Mouse (Mus musculus): Measurements from ENCODE around the gene Hexim1. TPM values are rescaled to one million over a fixed set of nuclear protein-coding genes. Genes with fewer than 3 reads are reported as not detected.

The Hexim1 gene
- polyA plus RNA-seq, 1 experiment from 2014 or later: 2.8 TPM

- Histone ChIP-seq H3K36me3 (peaks cover 6% of the 10 kb centered on the region; the same call in 1 of the 2 replicates), H3K9me3 (no peaks in the 10 kb centered on the region), H3K4me1 (peaks cover 22% of the 10 kb centered on the region), H3K4me3 (peak overlapping the region; percentile 59), H3K27ac (peak overlapping the region; percentile 72), H3K27me3 (ENCODE audit: insufficient read depth, poor library complexity, severe bottlenecking) (peaks cover 63% of the 10 kb centered on the region)
- DNase-seq (ENCODE audit: low spot score): peak; percentile 84
- WGBS: 1% methylated on average over 43 of the region's 43 CpGs
These were observed 35.5 kb upstream of the Hexim1 start for GRCm38 (mm10) chr11:103080323-103081091.

- peaks cover 62% of the 10 kb centered on the region for H3K27me3 ChIP-seq (ENCODE audit: insufficient read depth, poor library complexity, severe bottlenecking)
- H3K27ac ChIP-seq: no peak overlapping the region
- DNase-seq (ENCODE audit: low spot score): no peak
- H3K4me3 ChIP-seq: no peak overlapping the region
- WGBS: 61% methylated on average over 6 of the region's 6 CpGs
- peaks cover 6% of the 10 kb centered on the region; the same call in 1 of the 2 replicates for H3K36me3 ChIP-seq
- peaks cover 22% of the 10 kb centered on the region for H3K4me1 ChIP-seq
- no peaks in the 10 kb centered on the region for H3K9me3 ChIP-seq
These were observed 34.4 kb upstream of the Hexim1 start for GRCm38 (mm10) chr11:103081631-103082030.

- Histone ChIP-seq H3K4me3 (no peak overlapping the region), H3K36me3 (no peaks in the 10 kb centered on the region), H3K9me3 (no peaks in the 10 kb centered on the region), H3K27me3 (ENCODE audit: insufficient read depth, poor library complexity, severe bottlenecking) (no peaks in the 10 kb centered on the region), H3K27ac (no peak overlapping the region), H3K4me1 (peaks cover 43% of the 10 kb centered on the region)
- DNase-seq (ENCODE audit: low spot score): no peak
- 81% methylated on average over 7 of the region's 7 CpGs for WGBS
These were observed 22.7 kb upstream of the Hexim1 start for GRCm38 (mm10) chr11:103093306-103093705.

GRCm38 (mm10) chr11:103093862-103094833 lies 21.9 kb upstream of the Hexim1 start:
- Histone ChIP-seq H3K27me3 (ENCODE audit: insufficient read depth, poor library complexity, severe bottlenecking) (peaks cover 3% of the 10 kb centered on the region; the same call in 1 of the 2 replicates), H3K9me3 (no peaks in the 10 kb centered on the region), H3K4me1 (peaks cover 52% of the 10 kb centered on the region), H3K4me3 (no peak overlapping the region), H3K27ac (peak overlapping the region; percentile 77), H3K36me3 (no peaks in the 10 kb centered on the region)
- no peak for DNase-seq (ENCODE audit: low spot score)
- WGBS: 59% methylated on average over 20 of the region's 20 CpGs

GRCm38 (mm10) chr11:103095107-103095670 lies 20.8 kb upstream of the Hexim1 start:
- H3K4me1 ChIP-seq: peaks cover 58% of the 10 kb centered on the region
- H3K4me3 ChIP-seq: no peak overlapping the region
- H3K36me3 ChIP-seq: no peaks in the 10 kb centered on the region
- H3K27ac ChIP-seq: peak overlapping the region; percentile 77; the same call in 1 of the 2 replicates
- no peaks in the 10 kb centered on the region for H3K9me3 ChIP-seq
- 72% methylated on average over 9 of the region's 9 CpGs for WGBS
- peaks cover 13% of the 10 kb centered on the region for H3K27me3 ChIP-seq (ENCODE audit: insufficient read depth, poor library complexity, severe bottlenecking)
- DNase-seq (ENCODE audit: low spot score): no peak

GRCm38 (mm10) chr11:103095801-103096200 lies 20.2 kb upstream of the Hexim1 start:
- Histone ChIP-seq H3K27ac (no peak overlapping the region), H3K27me3 (ENCODE audit: insufficient read depth, poor library complexity, severe bottlenecking) (peaks cover 20% of the 10 kb centered on the region), H3K4me1 (peaks cover 59% of the 10 kb centered on the region)

GRCm38 (mm10) chr11:103096979-103097894 lies 18.8 kb upstream of the Hexim1 start:
- Histone ChIP-seq H3K4me3 (peak overlapping the region; percentile 52), H3K27ac (peak overlapping the region; percentile 82), H3K9me3 (no peaks in the 10 kb centered on the region), H3K36me3 (no peaks in the 10 kb centered on the region), H3K27me3 (ENCODE audit: insufficient read depth, poor library complexity, severe bottlenecking) (peaks cover 25% of the 10 kb centered on the region), H3K4me1 (peaks cover 73% of the 10 kb centered on the region)
- 11% methylated on average over 22 of the region's 22 CpGs for WGBS
- no peak for DNase-seq (ENCODE audit: low spot score)

More at GRCm38 (mm10) chr11:103095801-103096200, 20.2 kb upstream of the Hexim1 start:
- WGBS: 81% methylated on average over 6 of the region's 6 CpGs
- no peak for DNase-seq (ENCODE audit: low spot score)
- Histone ChIP-seq H3K9me3 (no peaks in the 10 kb centered on the region), H3K36me3 (no peaks in the 10 kb centered on the region), H3K4me3 (no peak overlapping the region)

GRCm38 (mm10) chr11:103098531-103099190 lies 17.4 kb upstream of the Hexim1 start:
- no peaks in the 10 kb centered on the region for H3K36me3 ChIP-seq
- WGBS: 66% methylated on average over 11 of the region's 11 CpGs

GRCm38 (mm10) chr11:103099352-103099940 lies 16.6 kb upstream of the Hexim1 start:
- Histone ChIP-seq H3K27ac (0 out of 2 replicates have a peak overlapping the region, but pooled peaks have one; percentile 7), H3K36me3 (no peaks in the 10 kb centered on the region), H3K9me3 (no peaks in the 10 kb centered on the region), H3K27me3 (ENCODE audit: insufficient read depth, poor library complexity, severe bottlenecking) (peaks cover 35% of the 10 kb centered on the region), H3K4me3 (no peak overlapping the region), H3K4me1 (peaks cover 77% of the 10 kb centered on the region)
- DNase-seq (ENCODE audit: low spot score): no peak
- 53% methylated on average over 12 of the region's 12 CpGs for WGBS

More at GRCm38 (mm10) chr11:103098531-103099190, 17.4 kb upstream of the Hexim1 start:
- Histone ChIP-seq H3K27ac (peak overlapping the region; percentile 30; the same call in 1 of the 2 replicates), H3K4me1 (peaks cover 79% of the 10 kb centered on the region), H3K27me3 (ENCODE audit: insufficient read depth, poor library complexity, severe bottlenecking) (peaks cover 27% of the 10 kb centered on the region), H3K9me3 (no peaks in the 10 kb centered on the region), H3K4me3 (no peak overlapping the region)
- DNase-seq (ENCODE audit: low spot score): no peak

GRCm38 (mm10) chr11:103100361-103100760 lies 15.7 kb upstream of the Hexim1 start:
- H3K9me3 ChIP-seq: no peaks in the 10 kb centered on the region
- peaks cover 44% of the 10 kb centered on the region for H3K27me3 ChIP-seq (ENCODE audit: insufficient read depth, poor library complexity, severe bottlenecking)
- DNase-seq (ENCODE audit: low spot score): no peak
- peaks cover 76% of the 10 kb centered on the region for H3K4me1 ChIP-seq
- no peak overlapping the region for H3K27ac ChIP-seq
- WGBS: 74% methylated on average over 8 of the region's 8 CpGs
- H3K4me3 ChIP-seq: no peak overlapping the region
- H3K36me3 ChIP-seq: no peaks in the 10 kb centered on the region

GRCm38 (mm10) chr11:103101481-103101865 lies 14.6 kb upstream of the Hexim1 start, which contains the start of the genes Plcd3 and Acbd4:
Gene Plcd3 (minus strand): TSS chr11:103101658.
Gene Acbd4 (plus strand): TSS chr11:103101682.
- H3K27me3 ChIP-seq (ENCODE audit: insufficient read depth, poor library complexity, severe bottlenecking): peaks cover 51% of the 10 kb centered on the region
- peak within 1 kb of the TSS; percentile 83 for H3K27ac ChIP-seq
- H3K9me3 ChIP-seq: no peaks in the 10 kb centered on the region
- DNase-seq (ENCODE audit: low spot score): no peak
- peak within 1 kb of the TSS; percentile 64 for H3K4me3 ChIP-seq
- under 1% methylated on average over 34 of the region's 34 CpGs for WGBS
- H3K36me3 ChIP-seq: no peaks in the 10 kb centered on the region
- peaks cover 72% of the 10 kb centered on the region for H3K4me1 ChIP-seq
